Mouse (Mus musculus): ENCODE data around the gene Tor2a.
A peak's percentile ranks its signal among the peaks of the same experiment; 100 is the strongest.

GRCm38 (mm10) chr2:32791297-32791696, 34.3 kb downstream of the Tor2a start:
- TF ChIP-seq CTCF (IDR thresholded peaks at IDR 0.05; ENCODE audit: control insufficient read depth, insufficient read depth, insufficient read length) (no peak), USF1 (IDR thresholded peaks at IDR 0.05; ENCODE audit: low read depth) (no peak), MAX (IDR thresholded peaks at IDR 0.05) (no peak), MYOD1 (IDR thresholded peaks at IDR 0.05; ENCODE audit: control insufficient read depth, insufficient read length, low read depth) (no peak), CEBPB (IDR thresholded peaks at IDR 0.05; ENCODE audit: low read depth) (peak; percentile 17)
